ENCODE assay signal across 8 mouse cellular contexts in the genomic region with DNA sequence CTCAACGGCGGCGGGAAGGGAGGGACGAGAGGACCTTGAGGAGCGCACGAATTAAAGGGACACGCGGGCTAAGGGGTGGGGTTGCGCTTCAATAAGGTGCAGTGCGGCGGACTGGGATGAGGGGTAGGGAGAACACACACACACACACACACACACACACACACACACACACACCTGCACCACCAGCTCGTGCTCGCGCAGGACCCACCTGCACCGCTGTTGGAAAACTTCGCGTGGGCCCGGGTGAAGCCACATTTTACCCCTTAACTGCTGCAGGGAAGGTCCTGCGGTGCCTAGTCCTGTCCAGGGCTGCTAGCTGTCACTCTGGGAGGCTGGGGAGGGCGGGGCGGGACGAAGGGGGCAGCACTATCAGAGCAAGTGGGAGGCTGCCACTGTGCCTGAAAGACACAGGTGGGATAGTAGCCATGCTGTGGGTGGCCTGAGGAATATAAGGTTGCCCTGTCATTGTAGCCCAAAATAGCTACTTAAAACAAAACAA. TPM values are rescaled to one million over a fixed set of nuclear protein-coding genes. Genes with fewer than 3 reads are reported as not detected.
A peak's percentile ranks its signal among the peaks of the same experiment; 100 is the strongest.
DNase-seq lines count a peak whose midpoint lies in the region; ATAC-seq and TF ChIP-seq lines count a peak whose summit lies in the region.

Ube2e2 (minus strand) TSS at position 321 of the 499 bp plus-strand sequence.

- no peak for TF ChIP-seq POLR2A in cerebellum, adult 2 months (IDR thresholded peaks at IDR 0.05; ENCODE audit: borderline replicate concordance, insufficient read depth, low read length)
- TF ChIP-seq POLR2A in thymus, adult 2 months (IDR thresholded peaks at IDR 0.05; ENCODE audit: control insufficient read depth, extremely low read depth, insufficient read depth, low read length, poor library complexity), result 0 out of 2 replicates have a peak, but pooled peaks have one; percentile 12

- no peaks in the 10 kb centered on the region for H3K27me3 ChIP-seq in cerebellum, adult 2 months (ENCODE audit: control insufficient read depth, insufficient read depth, low read length)
- H3K27me3 ChIP-seq in thymus, adult 2 months (ENCODE audit: control insufficient read depth, insufficient read depth, low read length), result no peaks in the 10 kb centered on the region
- H3K27me3 ChIP-seq in stomach, embryonic 15.5 days (replicated peaks), result no peaks in the 10 kb centered on the region

- no peaks in the 10 kb centered on the region for H3K9me3 ChIP-seq in stomach, embryonic 15.5 days

- no peak for DNase-seq in cerebellum, adult 2 months
- no peak for DNase-seq in cerebellum, adult 8-10 months
- DNase-seq in thymus, adult 2 months, result no peak
- no peak for DNase-seq in thymus, postnatal 36 days
- DNase-seq in liver, result peak; percentile 12
- DNase-seq in urinary bladder, postnatal 4 days (ENCODE audit: low spot score in 2 of 2), result no peak

- 2% methylated on average over 22 of the region's 22 CpGs for whole genome bisulfite sequencing in cerebellum, adult 2 months
- WGBS in thymus, adult 2 months, result 1% methylated on average over 22 of the region's 22 CpGs
- under 1% methylated on average over 17 of the region's 22 CpGs for WGBS in stomach, embryonic 15.5 days

- TF ChIP-seq CTCF in cerebellum, adult 2 months (IDR thresholded peaks at IDR 0.05; ENCODE audit: borderline replicate concordance, insufficient read depth, low read depth, low read length), result no peak
- TF ChIP-seq CTCF in thymus, adult 2 months (IDR thresholded peaks at IDR 0.05; ENCODE audit: borderline replicate concordance, control insufficient read depth, extremely low read depth, insufficient read depth, low read length, poor library complexity), result no peak

- peak within 1 kb of the TSS; percentile 98 for H3K4me3 ChIP-seq in cerebellum, adult 2 months (replicated peaks; ENCODE audit: insufficient read depth, low read depth, low read length)
- peak within 1 kb of the TSS; percentile 70 for H3K4me3 ChIP-seq in thymus, adult 2 months (ENCODE audit: control insufficient read depth, insufficient read depth, low read length)
- peak within 1 kb of the TSS; percentile 57 for H3K4me3 ChIP-seq in stomach, embryonic 15.5 days (replicated peaks)

- peak; percentile 34 to 57 for ATAC-seq in hematopoietic stem cell, adult 5-6 weeks (replicated peaks in 1 of 2; ENCODE audit: insufficient read depth in 1 of 2, low FRiP score in 2 of 2, low TSS enrichment in 1 of 2, low read depth in 1 of 2, poor library complexity in 2 of 2, severe bottlenecking in 2 of 2)
- peak; percentile 61 for ATAC-seq in stomach, embryonic 15.5 days (ENCODE audit: insufficient read depth, low FRiP score, low read depth)

- H3K4me1 ChIP-seq in cerebellum, adult 2 months (ENCODE audit: control insufficient read depth, insufficient read depth, low read length), result no peaks in the 10 kb centered on the region
- H3K4me1 ChIP-seq in thymus, adult 2 months (replicated peaks; ENCODE audit: control insufficient read depth, insufficient read depth, low read length), result peaks cover 3% of the 10 kb centered on the region; the same call in 1 of the 2 replicates
- H3K4me1 ChIP-seq in stomach, embryonic 15.5 days, result no peaks in the 10 kb centered on the region

- peak within 1 kb of the TSS; percentile 85 for H3K4me2 ChIP-seq in stomach, embryonic 15.5 days

- H3K36me3 ChIP-seq in thymus, adult 2 months (ENCODE audit: control insufficient read depth, insufficient read depth, low read length), result no peaks in the 10 kb centered on the region
- H3K36me3 ChIP-seq in stomach, embryonic 15.5 days, result no peaks in the 10 kb centered on the region

- H3K27ac ChIP-seq in cerebellum, adult 2 months (ENCODE audit: insufficient read depth, low read length), result peak within 1 kb of the TSS; percentile 46; the same call in 1 of the 2 replicates
- H3K27ac ChIP-seq in thymus, adult 2 months (ENCODE audit: control insufficient read depth, insufficient read depth, low read length), result no peak within 1 kb of the TSS
- H3K27ac ChIP-seq in stomach, embryonic 15.5 days, result peak within 1 kb of the TSS; percentile 51; the same call in 1 of the 2 replicates

- H3K9ac ChIP-seq in stomach, embryonic 15.5 days, result peak within 1 kb of the TSS; percentile 19

RNA-seq across cellular contexts. Expression of gene Ube2e2, which starts in this region (rescaled TPM):
- polyA plus RNA-seq in cerebellum, adult 2 months (2012; rRNA removed), result 125 and 141 TPM in 2 replicates
- polyA plus RNA-seq in thymus, adult 2 months (2012; rRNA removed), result 25.5 and 34.9 TPM in 2 replicates
- 10.9 and 15.0 TPM in 2 replicates for total RNA-seq in hematopoietic stem cell, adult 5-6 weeks (2017)
- polyA plus RNA-seq in stomach, embryonic 15.5 days (2015; fragmentation: Nextera tagmentation; extraction: Ambion mirVana), result 65.6 and 66.4 TPM in 2 replicates
